Mouse (Mus musculus): ENCODE measurements around the gene Kif19a.

Gene Kif19a

DNA sequence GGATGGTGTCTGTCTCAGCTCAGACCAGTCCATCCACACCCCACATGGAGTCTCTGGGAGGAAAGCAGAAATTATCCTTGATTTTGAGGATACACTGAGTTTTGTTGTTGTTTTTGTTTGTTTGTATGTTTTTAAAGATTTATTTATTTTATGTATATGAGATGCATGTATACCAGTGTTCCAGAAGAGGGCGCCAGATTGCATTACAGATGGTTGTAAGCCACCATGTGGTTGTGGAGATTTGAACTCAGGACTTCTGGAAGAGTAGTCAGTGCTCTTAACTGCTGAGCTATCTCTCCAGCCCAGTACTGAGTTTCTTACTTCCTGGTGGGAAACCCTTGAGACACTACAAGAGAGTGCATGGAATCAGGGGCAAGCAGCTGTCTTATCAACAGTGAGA is 44.2 kb downstream of the Kif19a start:
- DNase-seq, result no peak

DNA sequence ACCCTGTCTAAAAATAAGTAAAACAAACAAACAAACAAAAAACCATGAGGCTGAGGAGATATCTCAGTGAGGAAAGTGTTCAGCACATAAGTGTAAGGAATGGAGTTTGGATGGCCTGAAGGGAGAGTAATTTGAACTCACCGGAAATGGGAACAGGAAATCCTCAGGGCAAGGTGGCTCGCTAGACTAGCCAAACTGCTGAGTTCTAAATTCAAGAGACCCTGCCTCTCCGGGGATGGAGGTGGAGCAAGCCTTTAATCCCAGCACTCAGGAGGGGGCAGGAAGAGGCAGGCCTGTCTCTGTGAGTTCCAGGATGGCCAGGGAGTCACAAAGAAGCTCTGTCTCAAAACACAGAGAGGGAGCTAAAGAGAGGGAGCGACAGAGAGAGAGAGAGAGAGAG is 45.2 kb downstream of the Kif19a start:
- no peak for DNase-seq

DNA sequence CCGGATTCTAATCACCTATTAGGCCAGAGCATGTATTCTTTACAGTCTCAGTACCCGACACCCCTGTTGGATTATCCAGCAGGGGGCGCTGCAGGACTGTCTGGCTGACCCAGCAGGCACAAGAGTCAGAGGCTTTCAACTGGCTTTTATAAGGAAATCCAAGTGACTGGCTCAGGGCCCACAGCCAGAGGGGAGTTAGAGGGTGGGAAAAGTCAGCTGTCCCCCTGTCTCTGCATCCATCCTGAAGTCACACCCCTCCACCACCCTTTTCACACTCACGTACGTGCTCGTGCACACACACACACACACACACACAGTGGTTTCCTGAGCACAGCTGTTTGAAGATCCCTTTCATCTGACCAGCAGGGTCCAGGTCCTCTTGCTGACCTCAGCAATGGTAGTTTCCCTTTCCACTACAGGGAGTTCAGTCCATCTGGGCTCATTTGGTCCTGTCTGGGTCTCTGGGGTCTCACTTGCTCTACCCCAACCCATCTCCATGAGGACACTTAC is 47.6 kb downstream of the Kif19a start:
- DNase-seq, result peak; percentile 94

- DNase-seq, result no peak
These were observed 49.8 kb downstream of the Kif19a start for GRCm38 (mm10) chr11:114814873-114815592.

- DNase-seq, result no peak
These were observed 51.7 kb downstream of the Kif19a start for GRCm38 (mm10) chr11:114816934-114817333.

- DNase-seq, result no peak
These were observed 53.0 kb downstream of the Kif19a start for GRCm38 (mm10) chr11:114818185-114818584.

DNA sequence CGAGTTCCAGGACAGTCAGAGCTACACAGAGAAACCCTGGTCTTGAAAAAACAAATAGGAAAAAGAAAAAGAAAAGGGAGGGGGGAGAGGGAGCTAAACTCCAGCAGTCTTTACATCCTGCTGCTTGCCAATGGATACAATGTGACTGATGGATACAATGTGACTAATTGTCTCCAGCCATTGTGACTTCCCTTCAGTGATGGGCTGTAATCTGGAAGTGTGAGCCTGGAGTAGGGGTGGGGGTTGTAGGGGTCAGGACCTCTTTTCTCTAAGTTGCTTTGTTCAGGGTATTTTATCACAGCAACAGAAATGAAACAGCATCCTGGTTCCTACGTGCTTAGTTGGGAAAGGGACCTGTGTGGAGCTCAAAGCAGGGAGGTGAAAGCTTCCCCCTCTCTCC is 53.9 kb downstream of the Kif19a start:
- no peak for DNase-seq

- DNase-seq, result no peak
These were observed 55.3 kb downstream of the Kif19a start for GRCm38 (mm10) chr11:114820444-114820843.

- DNase-seq, result no peak
These were observed 56.1 kb downstream of the Kif19a start for GRCm38 (mm10) chr11:114821325-114821724.

DNA sequence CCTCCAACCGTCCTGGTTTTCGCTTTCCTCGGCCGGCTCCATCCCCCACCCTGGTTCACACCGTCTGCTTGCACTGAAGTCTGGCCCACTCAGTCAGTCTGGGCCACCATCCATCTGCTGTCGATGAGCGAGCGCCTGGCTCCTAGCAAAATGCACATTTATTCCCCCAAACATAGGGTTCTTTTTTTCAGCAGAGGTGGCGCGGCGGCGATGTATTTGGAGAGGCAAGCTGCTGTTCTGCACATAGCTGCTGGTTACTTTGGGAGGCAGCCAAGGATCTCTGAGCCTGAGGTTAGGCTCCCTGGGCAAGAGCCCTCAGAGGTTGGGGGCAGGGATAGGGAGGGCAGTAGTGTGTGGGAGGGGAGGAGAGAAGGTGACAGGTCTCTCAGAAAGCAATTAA is 57.5 kb downstream of the Kif19a start:
- peak; percentile 74 for DNase-seq

GRCm38 (mm10) chr11:114823199-114823725 is 58.1 kb downstream of the Kif19a start:
- DNase-seq, result no peak

DNA sequence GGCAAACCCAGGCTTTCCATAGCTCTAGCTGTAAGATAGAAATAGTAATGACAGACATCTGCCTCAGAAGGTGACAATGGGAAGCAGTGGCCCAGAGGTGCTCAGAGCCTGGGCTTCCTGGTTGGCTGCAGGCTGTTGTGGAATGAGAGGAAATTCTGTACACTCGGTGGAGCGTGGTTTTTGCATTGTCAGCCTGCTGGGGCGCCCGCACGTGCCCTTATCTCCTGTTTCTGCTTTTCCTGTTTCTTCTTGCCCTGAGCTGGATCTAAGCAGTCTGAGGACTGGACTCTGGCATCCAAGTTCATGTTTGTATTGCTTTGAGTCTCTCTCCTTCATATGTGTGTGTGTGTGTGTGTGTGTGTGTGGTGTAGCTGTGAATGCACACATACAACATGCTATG is 61.5 kb downstream of the Kif19a start:
- DNase-seq, result no peak

GRCm38 (mm10) chr11:114829499-114830432 is 64.6 kb downstream of the Kif19a start:
- DNase-seq, result peak; percentile 91

GRCm38 (mm10) chr11:114830433-114830773 is 65.2 kb downstream of the Kif19a start:
- DNase-seq, result no peak

GRCm38 (mm10) chr11:114833166-114833565 is 68.0 kb downstream of the Kif19a start:
- no peak for DNase-seq

Data from cerebellum, adult 11 months (tissue).